Mouse (Mus musculus) testis, adult 2 months (tissue): Measurements from ENCODE around the gene Mrpl42.
"Not testable (repeated sequence)": the region's sequence is repeated elsewhere in the genome, so short reads cannot be mapped to it uniquely, and the experiment has no call there.

Source experiments
- CTCF ChIP-seq: fragments of 200-500 bp; IDR thresholded peaks from 2 replicates; pipeline ENCODE4 v1.5.1; 2012; ENCODE audit warnings: low read depth, mild to moderate bottlenecking, inconsistent platforms, low read length, moderate library complexity; ENCODE audit not compliant: control insufficient read depth, insufficient read depth, insufficient replicate concordance
- POLR2A ChIP-seq: fragments of 200-500 bp; IDR thresholded peaks from 2 replicates; pipeline ENCODE4 v1.6.1; 2012; ENCODE audit warnings: low read depth, mild to moderate bottlenecking, inconsistent platforms, low read length, moderate library complexity; ENCODE audit not compliant: control insufficient read depth

DNA sequence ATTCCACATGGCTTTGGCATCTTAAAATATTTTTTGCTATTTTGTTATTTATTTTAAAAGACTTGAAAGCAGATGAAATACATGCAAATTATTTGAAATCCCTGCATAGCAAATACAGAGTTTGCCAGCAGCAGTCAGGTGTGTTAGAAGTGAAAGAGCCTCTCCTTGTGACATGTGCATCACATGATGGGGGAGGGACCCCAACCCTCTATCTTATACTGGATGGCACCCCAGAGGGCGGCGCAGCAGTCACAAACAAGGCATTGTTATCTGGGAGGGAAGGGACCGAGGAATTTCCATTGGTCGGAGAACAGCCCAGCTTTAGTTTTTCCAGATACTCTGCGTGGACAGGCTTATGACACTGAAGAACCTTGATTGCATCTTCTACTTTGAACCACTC, 47.3 kb upstream of the Mrpl42 start:
- TF ChIP-seq POLR2A, CTCF: not testable (repeated sequence)
